Mouse (Mus musculus) limb, embryonic 13.5 days (tissue): ENCODE measurements around the gene Psd. TPM values are rescaled to one million over a fixed set of nuclear protein-coding genes. Genes with fewer than 3 reads are reported as not detected.

Experiments used
- ATAC-seq: fragments of 200-750 bp; cut with Nextera tagmentation; 2 replicates; pipeline ENCODE4 v1.8.0; 2017; ENCODE audit warnings: low read depth, moderate number of reproducible peaks, moderate TSS enrichment; ENCODE audit not compliant: low FRiP score
- H3K27ac ChIP-seq: fragments of 300-500 bp; sonication (generic); 2 replicates; pipeline ENCODE4 v1.5.1; 2015; ENCODE audit warnings: inconsistent platforms, mild to moderate bottlenecking, moderate library complexity
- H3K27me3 ChIP-seq: fragments of 300-500 bp; sonication (generic); 2 replicates; pipeline ENCODE4 v1.6.1; 2015; ENCODE audit warnings: mild to moderate bottlenecking, inconsistent platforms
- H3K36me3 ChIP-seq: fragments of 300-500 bp; sonication (generic); 2 replicates; pipeline ENCODE4 v1.6.1; 2015; ENCODE audit warnings: inconsistent platforms, mild to moderate bottlenecking, moderate library complexity
- H3K4me1 ChIP-seq: fragments of 300-500 bp; sonication (generic); 2 replicates; pipeline ENCODE4 v1.6.1; 2015; ENCODE audit warnings: inconsistent platforms
- H3K4me2 ChIP-seq: fragments of 300-500 bp; sonication (generic); replicated peaks from 2 replicates; pipeline ENCODE4 v1.6.1; 2015; ENCODE audit warnings: inconsistent platforms, mild to moderate bottlenecking, moderate library complexity
- H3K4me3 ChIP-seq: fragments of 300-500 bp; sonication (generic); 2 replicates; pipeline ENCODE4 v1.5.1; 2015; ENCODE audit warnings: moderate library complexity, mild to moderate bottlenecking, inconsistent platforms
- H3K9ac ChIP-seq: fragments of 300-500 bp; sonication (generic); 2 replicates; pipeline ENCODE4 v1.6.1; 2015; ENCODE audit warnings: mild to moderate bottlenecking, inconsistent platforms
- H3K9me3 ChIP-seq: fragments of 300-500 bp; sonication (generic); 2 replicates; pipeline ENCODE4 v1.6.1; 2016; ENCODE audit warnings: inconsistent platforms
- WGBS: fragments of 180-500 bp; shearing (Covaris S2); methylation state at CpG from one replicate; pipeline ENCODE4 v1.1.7; 2015; 5-methylcytosine and 5-hydroxymethylcytosine counted together
- polyA plus RNA-seq: library from polyadenylated mRNA; unstranded; fragments of >200 nt; fragmentation: Nextera tagmentation; extraction: Ambion mirVana; gene quantifications from 2 replicates; pipeline ENCODE4 v1.2.1, GENCODE M21; 2015

Gene Psd
- polyA plus RNA-seq, 1 experiment from 2014 or later = 4.1 TPM

DNA sequence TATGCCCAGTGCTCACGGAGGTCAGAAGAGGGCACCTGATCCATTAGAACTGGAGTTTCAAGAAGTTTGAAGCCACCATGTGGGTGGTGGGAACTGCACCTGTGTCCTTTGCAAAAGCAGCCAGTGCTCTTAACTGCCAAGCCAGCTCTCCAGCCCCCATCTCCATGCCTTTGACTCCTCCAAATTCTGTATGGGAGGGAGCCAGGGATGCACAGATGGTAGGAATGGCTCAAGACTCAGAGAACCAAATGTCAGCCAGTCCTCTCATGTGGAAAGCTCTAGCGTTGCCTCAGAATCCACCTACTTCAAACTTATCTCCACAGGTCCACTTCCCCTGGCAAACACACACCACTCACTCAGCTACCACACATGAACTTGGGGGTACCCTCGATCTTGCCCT lies 7.0 kb upstream of the Psd start:
- H3K9ac ChIP-seq = no peak overlapping the region
- WGBS = 91% methylated on average over 3 of the region's 3 CpGs
- no peak overlapping the region for H3K27ac ChIP-seq
- H3K4me3 ChIP-seq = no peak overlapping the region
- peaks cover 27% of the 10 kb centered on the region for H3K4me1 ChIP-seq
- H3K36me3 ChIP-seq = peaks cover 21% of the 10 kb centered on the region
- H3K9me3 ChIP-seq = no peaks in the 10 kb centered on the region
- ATAC-seq = no peak
- H3K4me2 ChIP-seq = no peak overlapping the region
- H3K27me3 ChIP-seq = peaks cover 10% of the 10 kb centered on the region

DNA sequence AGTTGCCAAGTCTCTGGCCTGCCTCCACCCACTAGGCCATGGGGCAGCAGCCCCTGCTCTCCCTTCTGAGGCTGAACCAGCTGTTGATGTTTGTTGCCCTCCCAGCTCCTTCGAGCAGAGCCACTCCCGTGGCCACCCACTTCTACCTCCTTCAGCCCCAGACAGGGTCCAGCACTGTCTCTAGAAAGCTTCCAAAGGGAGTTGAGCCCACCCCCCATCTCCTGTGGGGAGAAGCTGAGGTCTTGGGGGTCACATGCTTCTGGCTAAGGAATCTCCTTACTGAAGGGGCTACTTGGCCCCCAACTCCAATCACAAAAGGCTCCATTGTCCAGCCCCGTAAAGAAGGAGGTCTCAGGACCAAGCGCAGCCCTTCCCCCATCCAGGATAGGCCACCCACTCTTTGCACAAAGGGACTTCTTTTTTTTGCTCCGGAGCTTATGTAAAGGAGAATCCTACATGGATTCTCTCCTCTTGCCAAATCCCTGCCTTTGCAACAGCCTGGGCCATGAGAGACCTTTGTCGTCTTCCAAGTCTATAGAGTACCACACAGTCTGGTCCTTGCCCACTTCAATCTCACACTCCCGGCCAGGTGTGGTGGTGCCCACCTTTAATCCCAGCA lies 5.9 kb upstream of the Psd start:
- Histone ChIP-seq H3K27ac (no peak overlapping the region), H3K9ac (no peak overlapping the region), H3K4me1 (peaks cover 25% of the 10 kb centered on the region), H3K36me3 (peaks cover 21% of the 10 kb centered on the region), H3K4me2 (no peak overlapping the region), H3K4me3 (no peak overlapping the region), H3K9me3 (no peaks in the 10 kb centered on the region), H3K27me3 (peaks cover 10% of the 10 kb centered on the region)
- WGBS = 74% methylated on average over 7 of the region's 7 CpGs
- no peak for ATAC-seq

DNA sequence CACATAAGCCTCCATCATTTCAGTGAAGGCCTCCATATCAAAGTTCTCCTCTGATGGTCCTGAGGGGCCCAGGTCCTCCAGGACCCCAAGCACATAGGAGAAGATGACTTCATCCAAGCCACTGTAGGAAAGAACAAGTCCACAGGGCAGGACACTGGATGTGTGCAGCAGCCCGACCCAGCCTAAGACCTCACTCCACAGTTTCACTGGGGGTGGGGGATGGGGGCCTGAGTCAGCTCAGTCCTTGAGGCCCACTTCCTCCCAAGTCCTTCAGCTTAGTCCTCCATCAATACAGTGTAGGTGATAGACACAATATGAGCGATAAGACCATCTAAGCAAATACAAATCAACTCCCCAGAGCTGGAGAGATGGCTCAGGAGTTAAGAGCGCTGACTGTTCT lies 5.0 kb upstream of the Psd start:
- Histone ChIP-seq H3K9ac (no peak overlapping the region), H3K4me1 (peaks cover 25% of the 10 kb centered on the region), H3K27me3 (peaks cover 18% of the 10 kb centered on the region), H3K4me2 (no peak overlapping the region), H3K9me3 (no peaks in the 10 kb centered on the region), H3K4me3 (no peak overlapping the region), H3K36me3 (peaks cover 21% of the 10 kb centered on the region), H3K27ac (no peak overlapping the region)
- 87% methylated on average over 3 of the region's 3 CpGs for WGBS
- no peak for ATAC-seq

DNA sequence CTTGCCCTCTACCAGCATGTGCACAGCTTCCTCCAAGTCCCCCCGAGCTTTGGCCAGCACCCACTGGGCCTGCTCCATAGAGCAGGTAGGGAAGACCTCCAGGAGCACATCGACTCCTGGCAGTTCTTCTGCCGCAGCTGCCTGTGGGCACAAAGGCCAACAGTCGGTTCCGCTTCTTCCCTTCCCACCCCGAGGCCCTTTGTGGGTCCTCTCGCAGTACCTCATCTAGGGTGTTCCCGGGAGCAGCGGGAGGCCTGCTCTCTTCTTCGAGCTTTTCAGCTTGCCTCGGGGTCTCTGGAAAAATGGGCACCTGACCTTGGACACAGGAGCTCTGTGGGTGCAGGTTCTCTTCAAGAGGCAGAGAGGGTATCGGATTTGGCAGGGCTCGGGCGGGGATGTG lies 4.4 kb upstream of the Psd start:
- H3K4me2 ChIP-seq = no peak overlapping the region
- WGBS = 88% methylated on average over 14 of the region's 14 CpGs
- H3K36me3 ChIP-seq = peaks cover 21% of the 10 kb centered on the region
- no peak overlapping the region for H3K27ac ChIP-seq
- no peak overlapping the region for H3K4me3 ChIP-seq
- no peak overlapping the region for H3K9ac ChIP-seq
- no peak for ATAC-seq
- H3K9me3 ChIP-seq = no peaks in the 10 kb centered on the region
- H3K27me3 ChIP-seq = peaks cover 24% of the 10 kb centered on the region
- peaks cover 32% of the 10 kb centered on the region for H3K4me1 ChIP-seq

DNA sequence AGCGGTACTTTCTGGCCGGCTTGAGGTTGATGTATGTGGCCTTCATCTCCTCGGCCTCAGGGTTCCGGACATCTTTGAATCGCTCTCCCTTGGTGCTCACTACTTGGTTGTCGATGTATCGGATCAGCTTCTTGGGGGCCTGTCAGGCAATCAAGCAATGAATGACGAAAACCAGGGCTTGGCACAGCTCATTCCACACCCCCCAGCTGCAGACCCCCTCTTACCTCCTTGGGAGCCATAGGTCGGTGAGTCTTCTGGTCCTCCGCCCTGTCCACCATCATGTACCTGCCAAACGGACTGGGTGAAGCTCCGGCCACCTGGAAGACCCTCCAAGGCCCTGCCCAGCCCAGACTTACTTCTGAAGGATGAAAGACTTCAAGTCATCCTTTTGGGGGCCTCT lies 3.7 kb upstream of the Psd start:
- no peaks in the 10 kb centered on the region for H3K9me3 ChIP-seq
- 91% methylated on average over 12 of the region's 12 CpGs for WGBS
- no peak for ATAC-seq

DNA sequence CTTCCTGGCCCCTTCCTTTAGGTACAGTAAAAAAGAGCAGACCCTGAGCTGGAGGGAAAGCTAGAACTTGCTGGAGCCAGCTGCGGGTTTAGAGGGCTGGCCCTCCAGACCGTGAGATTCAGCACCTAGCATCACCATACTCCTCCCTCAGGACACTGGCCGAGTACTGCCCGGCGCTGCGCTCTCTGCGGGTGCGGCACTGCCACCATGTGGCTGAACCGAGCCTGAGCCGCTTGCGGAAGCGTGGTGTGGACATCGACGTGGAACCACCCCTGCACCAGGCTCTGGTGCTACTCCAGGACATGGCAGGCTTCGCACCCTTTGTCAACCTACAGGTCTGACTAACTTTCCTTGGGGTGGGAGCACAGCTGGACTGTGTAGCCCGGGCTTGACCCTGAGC lies 3.0 kb upstream of the Psd start:
- H3K4me3 ChIP-seq = peak overlapping the region; percentile 72
- no peak for ATAC-seq
- no peaks in the 10 kb centered on the region for H3K9me3 ChIP-seq
- peaks cover 38% of the 10 kb centered on the region for H3K27me3 ChIP-seq
- H3K27ac ChIP-seq = no peak overlapping the region
- H3K9ac ChIP-seq = no peak overlapping the region
- H3K4me1 ChIP-seq = peaks cover 32% of the 10 kb centered on the region
- H3K36me3 ChIP-seq = peaks cover 21% of the 10 kb centered on the region
- peak overlapping the region; percentile 99 for H3K4me2 ChIP-seq
- 6% methylated on average over 16 of the region's 16 CpGs for WGBS

More for the DNA sequence above, 3.7 kb upstream of the Psd start:
- Histone ChIP-seq H3K4me1 (peaks cover 32% of the 10 kb centered on the region), H3K4me2 (no peak overlapping the region), H3K36me3 (peaks cover 21% of the 10 kb centered on the region), H3K27me3 (peaks cover 30% of the 10 kb centered on the region), H3K9ac (no peak overlapping the region), H3K4me3 (no peak overlapping the region), H3K27ac (no peak overlapping the region)

DNA sequence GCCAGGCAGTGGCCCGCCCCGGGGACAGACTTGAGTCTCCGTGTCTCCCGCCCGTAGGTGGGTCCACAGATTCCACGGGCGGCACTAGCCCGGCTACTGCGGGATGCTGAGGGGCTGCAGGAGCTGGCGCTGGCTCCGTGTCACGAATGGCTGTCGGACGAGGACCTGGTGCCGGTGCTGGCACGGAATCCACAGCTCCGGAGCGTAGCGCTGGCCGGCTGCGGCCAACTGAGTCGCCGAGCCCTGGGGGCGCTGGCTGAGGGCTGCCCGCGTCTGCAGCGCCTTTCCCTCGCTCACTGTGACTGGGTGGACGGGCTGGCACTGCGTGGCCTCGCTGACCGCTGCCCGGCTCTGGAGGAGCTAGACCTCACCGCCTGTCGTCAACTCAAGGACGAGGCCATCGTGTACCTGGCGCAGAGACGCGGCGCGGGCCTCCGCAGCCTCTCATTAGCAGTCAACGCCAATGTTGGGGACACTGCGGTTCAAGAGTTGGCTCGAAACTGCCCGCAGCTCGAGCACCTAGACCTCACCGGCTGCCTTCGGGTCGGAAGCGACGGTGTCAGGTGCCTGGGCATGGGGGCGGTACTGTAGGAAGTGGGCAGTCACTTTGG lies 2.2 kb upstream of the Psd start:
- no peaks in the 10 kb centered on the region for H3K9me3 ChIP-seq
- H3K4me2 ChIP-seq = peak overlapping the region; percentile 99
- H3K4me3 ChIP-seq = peak overlapping the region; percentile 72
- H3K9ac ChIP-seq = peak overlapping the region; percentile 72
- WGBS = 1% methylated on average over 54 of the region's 54 CpGs
- H3K27ac ChIP-seq = peak overlapping the region; percentile 86; the same call in 1 of the 2 replicates
- peaks cover 46% of the 10 kb centered on the region for H3K27me3 ChIP-seq
- peaks cover 21% of the 10 kb centered on the region for H3K36me3 ChIP-seq
- H3K4me1 ChIP-seq = peaks cover 32% of the 10 kb centered on the region
- ATAC-seq = no peak

DNA sequence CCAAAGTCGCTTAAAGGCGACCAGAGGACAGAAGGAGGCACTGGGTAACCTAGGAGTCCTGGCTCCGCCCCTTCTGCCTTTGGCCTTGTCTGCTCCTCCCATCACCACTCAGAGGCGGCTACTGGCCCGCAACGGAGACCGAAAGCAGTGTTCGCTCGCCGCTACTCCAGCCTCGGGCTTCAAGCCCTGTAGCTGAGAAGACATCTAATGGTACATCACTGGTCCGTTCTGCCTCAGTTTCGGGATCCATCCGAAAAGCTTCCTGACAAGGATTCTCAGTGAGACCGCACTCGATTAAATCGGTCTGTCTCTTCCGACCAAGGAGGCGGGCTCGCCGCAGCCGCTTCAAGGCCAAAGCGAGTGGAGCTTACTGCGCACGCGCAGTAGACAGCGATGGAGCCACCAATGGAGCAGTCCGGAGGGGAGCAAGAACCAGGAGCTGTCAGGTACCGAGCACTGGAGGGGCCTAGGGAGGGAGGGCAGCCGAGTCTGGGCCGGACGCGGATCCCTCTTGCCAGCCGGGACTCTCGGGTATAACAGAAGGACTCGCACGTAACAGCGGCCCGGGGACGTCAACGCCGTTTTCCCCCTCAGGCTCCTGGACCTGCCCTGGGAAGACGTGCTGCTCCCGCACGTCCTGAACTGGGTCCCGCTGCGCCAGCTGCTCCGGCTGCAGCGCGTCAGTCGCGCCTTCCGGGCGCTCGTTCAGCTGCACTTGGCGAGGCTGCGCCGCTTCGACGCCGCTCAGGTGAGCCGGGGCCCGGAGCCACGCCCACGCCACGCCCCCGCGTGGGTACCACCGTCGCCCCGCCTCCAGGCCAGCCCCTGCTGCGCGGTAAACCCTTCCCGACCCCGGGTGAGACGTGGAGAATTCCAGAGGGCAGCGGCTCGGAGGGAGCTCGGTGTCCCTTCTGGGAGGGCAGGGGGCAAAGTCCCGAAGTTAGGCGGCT lies 1.4 kb upstream of the Psd start, which contains the start of gene Fbxl15:
TSS of gene Fbxl15 (plus strand) at position 104 of the 950 bp plus-strand sequence.
- peak within 1 kb of the TSS; percentile 86 for H3K27ac ChIP-seq
- H3K4me2 ChIP-seq = peak within 1 kb of the TSS; percentile 99
- H3K9ac ChIP-seq = peak within 1 kb of the TSS; percentile 72
- H3K36me3 ChIP-seq = peaks cover 21% of the 10 kb centered on the region
- peaks cover 32% of the 10 kb centered on the region for H3K4me1 ChIP-seq
- H3K9me3 ChIP-seq = no peaks in the 10 kb centered on the region
- H3K4me3 ChIP-seq = peak within 1 kb of the TSS; percentile 72
- peaks cover 54% of the 10 kb centered on the region for H3K27me3 ChIP-seq
- WGBS = under 1% methylated on average over 81 of the region's 81 CpGs
- peak; percentile 89 for ATAC-seq

DNA sequence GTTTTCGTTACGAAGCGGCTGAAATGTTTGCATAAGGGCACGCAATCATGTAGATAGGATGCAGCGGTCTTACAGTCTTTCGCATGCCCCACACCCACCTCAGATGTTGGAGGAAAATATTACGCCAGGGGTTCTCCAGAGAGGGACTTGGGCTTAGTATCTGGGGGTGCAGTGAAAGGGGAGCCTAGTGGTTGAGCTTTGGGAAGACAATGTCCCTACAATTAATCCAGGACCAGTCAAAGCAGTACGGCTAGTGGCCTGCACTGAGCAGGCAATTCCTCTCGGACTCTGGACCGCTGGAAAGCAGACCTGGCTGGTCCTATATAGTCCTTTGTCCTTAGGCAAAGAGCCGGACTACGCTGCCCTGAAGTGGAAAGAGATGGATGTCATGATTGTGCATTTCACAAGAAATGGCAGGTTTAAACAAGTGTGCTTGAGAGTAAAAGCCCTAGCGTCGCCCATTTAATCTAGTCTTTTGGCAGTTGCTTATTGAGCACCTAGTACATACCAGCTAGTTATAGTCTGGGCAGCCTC lies 642 bp upstream of the Psd start:
- no peak overlapping the region for H3K9ac ChIP-seq
- peak overlapping the region; percentile 86; the same call in 1 of the 2 replicates for H3K27ac ChIP-seq
- peaks cover 61% of the 10 kb centered on the region for H3K27me3 ChIP-seq
- H3K4me3 ChIP-seq = peak overlapping the region; percentile 72
- peaks cover 21% of the 10 kb centered on the region for H3K36me3 ChIP-seq
- peaks cover 32% of the 10 kb centered on the region for H3K4me1 ChIP-seq
- H3K9me3 ChIP-seq = no peaks in the 10 kb centered on the region
- WGBS = 34% methylated on average over 14 of the region's 14 CpGs
- ATAC-seq = no peak
- peak overlapping the region; percentile 99 for H3K4me2 ChIP-seq

DNA sequence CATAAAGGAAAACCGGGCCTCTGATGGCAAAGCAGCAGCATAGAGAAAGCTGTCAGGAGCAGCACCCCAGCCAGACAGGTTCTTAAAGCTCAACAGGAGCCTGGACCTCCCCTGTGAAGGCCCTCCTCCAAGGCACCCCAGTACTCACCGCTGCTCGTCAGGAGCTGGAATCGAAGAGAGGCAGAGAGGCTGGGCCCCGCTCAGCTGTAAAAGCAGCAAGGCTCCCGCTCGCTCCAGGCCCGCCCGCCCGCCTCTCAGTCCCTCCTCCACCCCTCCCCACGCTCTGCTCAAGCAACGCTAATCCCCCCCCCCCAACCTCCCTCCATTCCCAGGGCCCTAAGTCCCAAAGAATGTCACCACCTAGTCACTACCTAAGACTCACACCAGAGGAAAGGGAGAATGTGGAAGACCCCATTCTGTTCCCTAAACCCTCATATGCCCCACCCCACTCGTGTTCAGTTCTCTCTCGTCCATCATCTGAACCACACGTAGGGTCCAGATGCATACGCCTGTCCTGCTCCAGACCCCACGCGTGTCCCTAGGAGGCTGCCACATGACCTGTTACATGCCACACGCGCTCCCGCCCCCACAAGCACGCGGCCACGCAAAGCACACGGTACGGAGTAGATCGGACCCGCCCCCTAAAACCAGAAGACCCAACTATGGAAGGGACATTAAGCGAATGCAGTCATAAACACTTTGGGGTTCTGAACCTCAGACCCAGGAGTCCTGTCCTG lies 769 bp downstream of the Psd start:
- WGBS = 4% methylated on average over 29 of the region's 29 CpGs
- no peak for ATAC-seq
- Histone ChIP-seq H3K9ac (no peak overlapping the region), H3K36me3 (peaks cover 12% of the 10 kb centered on the region), H3K4me3 (0 out of 2 replicates have a peak overlapping the region, but pooled peaks have one; percentile 72), H3K9me3 (no peaks in the 10 kb centered on the region), H3K27me3 (peaks cover 75% of the 10 kb centered on the region), H3K27ac (no peak overlapping the region), H3K4me1 (peaks cover 37% of the 10 kb centered on the region), H3K4me2 (peak overlapping the region; percentile 99)

DNA sequence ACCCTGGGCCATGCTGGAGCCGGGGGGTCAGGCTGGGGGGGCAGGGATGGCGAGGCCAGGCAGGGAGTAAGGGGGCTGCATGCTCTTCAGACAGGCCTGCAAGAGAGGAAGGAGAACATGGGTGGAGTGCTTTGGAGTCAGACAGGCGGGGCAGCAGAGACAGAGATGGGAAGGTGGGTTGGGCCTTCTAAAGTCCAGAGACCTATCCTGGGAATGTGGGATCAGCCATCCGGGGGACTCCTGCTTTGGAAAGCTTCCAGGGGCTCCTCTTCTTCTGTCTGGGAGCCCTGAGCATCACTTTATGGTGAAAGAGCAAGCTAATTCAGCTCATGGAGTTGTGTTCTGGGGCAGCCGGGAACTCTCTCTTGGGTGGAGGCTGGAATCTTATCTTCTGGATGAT lies 2.0 kb downstream of the Psd start:
- ATAC-seq = no peak
- H3K4me1 ChIP-seq = peaks cover 32% of the 10 kb centered on the region
- H3K27ac ChIP-seq = no peak overlapping the region
- H3K9ac ChIP-seq = no peak overlapping the region
- H3K9me3 ChIP-seq = no peaks in the 10 kb centered on the region
- H3K4me2 ChIP-seq = no peak overlapping the region
- peaks cover 82% of the 10 kb centered on the region for H3K27me3 ChIP-seq
- 62% methylated on average over 5 of the region's 5 CpGs for WGBS
- no peaks in the 10 kb centered on the region for H3K36me3 ChIP-seq
- H3K4me3 ChIP-seq = no peak overlapping the region
